8 mouse cellular contexts compared by ENCODE assay signal in genomic region chr3:95218466-95219137, GRCm38 (mm10). TPM values are rescaled to one million over a fixed set of nuclear protein-coding genes. Genes with fewer than 3 reads are reported as not detected.
A peak's percentile ranks its signal among the peaks of the same experiment; 100 is the strongest.
DNase-seq lines count a peak whose midpoint lies in the region; ATAC-seq and TF ChIP-seq lines count a peak whose summit lies in the region.

No protein-coding gene starts in this region.

- H3K4me3 ChIP-seq in hindbrain, embryonic 12.5 days = peak overlapping the region; percentile 75
- H3K4me3 ChIP-seq in liver, embryonic 16.5 days (ENCODE audit: low read depth, low read length) = peak overlapping the region; percentile 93

- H3K27me3 ChIP-seq in Patski = no peaks in the 10 kb centered on the region
- no peaks in the 10 kb centered on the region for H3K27me3 ChIP-seq in hindbrain, embryonic 12.5 days
- no peaks in the 10 kb centered on the region for H3K27me3 ChIP-seq in liver, embryonic 16.5 days (ENCODE audit: control insufficient read depth, insufficient read depth, low read depth, low read length)

- POLR2A ChIA-PET in Patski (lab: Charles Lee) = interaction anchor here (0.7 to 4.7 kb wide), 2 partner anchors 11 to 59 kb away, joined by 3 to 39 read pairs; partner anchors contain the start of genes Cdc42se1 and Mllt11

- H3K9ac ChIP-seq in hindbrain, embryonic 12.5 days = no peak overlapping the region; the same call in 1 of the 2 replicates
- peak overlapping the region; percentile 94 for H3K9ac ChIP-seq in liver, embryonic 16.5 days (ENCODE audit: low read depth, low read length)

- TF ChIP-seq CTCF in Patski (IDR thresholded peaks at IDR 0.05) = peak; percentile 49

- CTCF ChIA-PET in Patski (lab: Charles Lee) = interaction anchor here (0.8 to 2.4 kb wide), 14 partner anchors 8 to 165 kb away, joined by 3 to 12 read pairs (median 4); partner anchors contain the start of genes Cdc42se1, Mindy1 and Tnfaip8l2

- peak; percentile 23 for DNase-seq in kidney, adult 11 months
- DNase-seq in kidney, postnatal 14 days = no peak
- DNase-seq in Patski (ENCODE audit: low read depth, low spot score) = no peak
- DNase-seq in yolk sac, embryonic 10.5 days (ENCODE audit: low spot score) = peak; percentile 64
- no peak for DNase-seq in frontal cortex, postnatal 10 days (ENCODE audit: low spot score in 2 of 2)
- no peak for DNase-seq in right cerebral cortex, postnatal 4 days

- H3K27ac ChIP-seq in hindbrain, embryonic 12.5 days = peak overlapping the region; percentile 98
- peak overlapping the region; percentile 95 for H3K27ac ChIP-seq in liver, embryonic 16.5 days (ENCODE audit: low read length)

- in situ Hi-C loops in Patski (cut with MboI; ENCODE audit: low pct_unique_long_range_greater_than_20kb) = no loop called here

- H3K4me1 ChIP-seq in hindbrain, embryonic 12.5 days = 0 out of 2 replicates have a peak, but pooled peaks cover 13% of the 10 kb centered on the region
- H3K4me1 ChIP-seq in liver, embryonic 16.5 days (ENCODE audit: control insufficient read depth, low read depth, low read length) = peaks cover 24% of the 10 kb centered on the region

- peak overlapping the region; percentile 60 for H3K4me2 ChIP-seq in hindbrain, embryonic 12.5 days (replicated peaks)
- peak overlapping the region; percentile 78 for H3K4me2 ChIP-seq in liver, embryonic 16.5 days (ENCODE audit: low read depth, low read length)

- WGBS in hindbrain, embryonic 12.5 days = 81% methylated on average over 6 of the region's 6 CpGs
- WGBS in liver, embryonic 16.5 days (ENCODE audit: insufficient replicate concordance) = 51% methylated on average over 6 of the region's 6 CpGs

- no peaks in the 10 kb centered on the region for H3K9me3 ChIP-seq in hindbrain, embryonic 12.5 days (replicated peaks)
- no peaks in the 10 kb centered on the region for H3K9me3 ChIP-seq in liver, embryonic 16.5 days (replicated peaks; ENCODE audit: control insufficient read depth, low read length)

- ATAC-seq in Patski = no peak
- no peak for ATAC-seq in hindbrain, embryonic 12.5 days (ENCODE audit: low FRiP score)
- ATAC-seq in liver, embryonic 16.5 days (ENCODE audit: low read depth) = no peak

- peaks cover 58% of the 10 kb centered on the region for H3K36me3 ChIP-seq in hindbrain, embryonic 12.5 days
- peaks cover 12% of the 10 kb centered on the region for H3K36me3 ChIP-seq in liver, embryonic 16.5 days (ENCODE audit: control insufficient read depth, insufficient read depth)

RNA-seq across cellular contexts. Expression of gene Gabpb2, which starts 0.9 kb away (rescaled TPM):
- 25.8 TPM for polyA plus RNA-seq in Patski (2021)
- polyA plus RNA-seq in hindbrain, embryonic 12.5 days (2016; fragmentation: Nextera tagmentation; extraction: Ambion mirVana) = 10.1 and 10.8 TPM in 2 replicates
- 6.6 and 7.0 TPM in 2 replicates for polyA plus RNA-seq in liver, embryonic 16.5 days (2015; fragmentation: Nextera tagmentation; extraction: Ambion mirVana)

RNA-seq across cellular contexts. Expression of gene Cdc42se1, which starts 9.9 kb away (rescaled TPM):
- polyA plus RNA-seq in Patski (2021) = 165 TPM
- 91.7 and 95.8 TPM in 2 replicates for polyA plus RNA-seq in hindbrain, embryonic 12.5 days (2016; fragmentation: Nextera tagmentation; extraction: Ambion mirVana)
- polyA plus RNA-seq in liver, embryonic 16.5 days (2015; fragmentation: Nextera tagmentation; extraction: Ambion mirVana) = 36.4 and 37.3 TPM in 2 replicates

RNA-seq across cellular contexts. Expression of gene Mllt11, which starts 13.4 kb away (rescaled TPM):
- polyA plus RNA-seq in Patski (2021) = 65.8 TPM
- 116 and 124 TPM in 2 replicates for polyA plus RNA-seq in hindbrain, embryonic 12.5 days (2016; fragmentation: Nextera tagmentation; extraction: Ambion mirVana)
- polyA plus RNA-seq in liver, embryonic 16.5 days (2015; fragmentation: Nextera tagmentation; extraction: Ambion mirVana) = 1.8 and 2.0 TPM in 2 replicates

RNA-seq across cellular contexts. Expression of gene Gm128, which starts 22.8 kb away (rescaled TPM):
- polyA plus RNA-seq in Patski (2021) = 0.06 TPM
- 0.25 and 0.42 TPM in 2 replicates for polyA plus RNA-seq in hindbrain, embryonic 12.5 days (2016; fragmentation: Nextera tagmentation; extraction: Ambion mirVana)
- 0.07 TPM in 2 replicates for polyA plus RNA-seq in liver, embryonic 16.5 days (2015; fragmentation: Nextera tagmentation; extraction: Ambion mirVana)

RNA-seq across cellular contexts. Expression of gene Bnipl, which starts 32.4 kb away (rescaled TPM):
- 0.24 TPM for polyA plus RNA-seq in Patski (2021)
- 1.0 and 1.1 TPM in 2 replicates for polyA plus RNA-seq in hindbrain, embryonic 12.5 days (2016; fragmentation: Nextera tagmentation; extraction: Ambion mirVana)
- not detected in 2 replicates for polyA plus RNA-seq in liver, embryonic 16.5 days (2015; fragmentation: Nextera tagmentation; extraction: Ambion mirVana)

Comparison
In these comparisons a context has a peak if more than half of its experiments do, and no peak if none do; other contexts are left out.
1. DNase-seq: peak in kidney, adult 11 months (single experiment) and yolk sac, embryonic 10.5 days (single experiment); none in kidney, postnatal 14 days (single experiment), Patski (single experiment), frontal cortex, postnatal 10 days (0 of 2) and right cerebral cortex, postnatal 4 days (single experiment).
2. RNA of gene Mllt11, which starts 13.4 kb away (polyA plus RNA-seq): 116 to 124 TPM in hindbrain, embryonic 12.5 days and 65.8 TPM in Patski (single experiment); 1.8 to 2.0 TPM in liver, embryonic 16.5 days; every median in the first group is over 10 times any median in the second.